Mouse (Mus musculus) CH12.LX (cell line): ENCODE results near the gene Morc3. TPM values are rescaled to one million over a fixed set of nuclear protein-coding genes. Genes with fewer than 3 reads are reported as not detected.

ENCODE experiments used
- DNase-seq: peaks from one replicate; pipeline ENCODE4 v3.0.0-alpha.2; 2013; ENCODE audit errors: extremely low read depth
- H3K27ac ChIP-seq: 2 replicates; pipeline ENCODE4 v1.5.1; 2012; ENCODE audit warnings: low read depth, mild to moderate bottlenecking, control low read depth, moderate library complexity; ENCODE audit not compliant: insufficient read depth
- H3K27me3 ChIP-seq: replicated peaks from 2 replicates; pipeline ENCODE3; 2012; ENCODE audit warnings: inconsistent platforms
- H3K36me3 ChIP-seq, 2 experiments: replicated peaks in 1 of 2; 2 replicates each; pipeline versions ENCODE3 to v1.6.1; 2012; ENCODE audit warnings: inconsistent platforms in 1 of 2, low read length in 1 of 2, mild to moderate bottlenecking in 1 of 2, mixed read lengths in 1 of 2, moderate library complexity in 1 of 2; ENCODE audit not compliant: control insufficient read depth in 1 of 2, insufficient read depth in 1 of 2
- H3K4me1 ChIP-seq, 2 experiments: 2 replicates each; pipeline ENCODE4 v1.6.1; 2012; ENCODE audit warnings: inconsistent platforms in 1 of 2, moderate library complexity in 1 of 2; ENCODE audit not compliant: insufficient read depth in 2 of 2, control insufficient read depth in 1 of 2
- H3K4me2 ChIP-seq: 2 replicates; pipeline ENCODE4 v1.6.1; 2012; ENCODE audit warnings: low read depth, mild to moderate bottlenecking, control low read depth; ENCODE audit not compliant: poor library complexity, insufficient read depth, severe bottlenecking
- H3K4me3 ChIP-seq, 3 experiments: fragments of 150-350 bp in 1 of 3; sonication (generic) in 1 of 3; replicated peaks in 1 of 3; 2 replicates each; pipeline versions ENCODE3 to v1.5.1; 2011 to 2012; ENCODE audit warnings: low read depth in 2 of 3, low read length in 2 of 3, mild to moderate bottlenecking in 2 of 3, moderate library complexity in 2 of 3, control low read depth in 1 of 3, improper control_type of control experiment in 1 of 3, inconsistent platforms in 1 of 3, mixed read lengths in 1 of 3; ENCODE audit not compliant: poor library complexity in 1 of 3
- H3K79me2 ChIP-seq: replicated peaks from 2 replicates; pipeline ENCODE4 v1.6.1; 2012; ENCODE audit warnings: mild to moderate bottlenecking, moderate library complexity; ENCODE audit not compliant: control insufficient read depth, poor library complexity, insufficient read depth, severe bottlenecking; ENCODE audit errors: extremely low read depth
- H3K9ac ChIP-seq: 2 replicates; pipeline ENCODE4 v1.6.1; 2012; ENCODE audit warnings: low read depth, mild to moderate bottlenecking, control low read depth, moderate library complexity; ENCODE audit not compliant: insufficient read depth
- H3K9me3 ChIP-seq: replicated peaks from 2 replicates; pipeline ENCODE3; 2012; ENCODE audit warnings: low read length, inconsistent platforms, mixed read lengths
- CTCF ChIP-seq, 2 experiments: IDR thresholded peaks in 1 of 2; conservative IDR thresholded peaks in 1 of 2; 2 replicates each; pipeline ENCODE4 v1.5.1; 2011 to 2012; ENCODE audit warnings: low read depth in 2 of 2, low read length in 2 of 2, improper control_type of control experiment in 1 of 2, inconsistent platforms in 1 of 2, mild to moderate bottlenecking in 1 of 2, moderate library complexity in 1 of 2
- EP300 ChIP-seq: IDR thresholded peaks from 2 replicates; pipeline ENCODE4 v1.6.1; 2011; ENCODE audit warnings: low read length, improper control_type of control experiment
- GABPA ChIP-seq: IDR thresholded peaks from 2 replicates; pipeline ENCODE4 v1.6.1; 2012; ENCODE audit warnings: low read depth, low read length, improper control_type of control experiment, inconsistent platforms; ENCODE audit not compliant: insufficient replicate concordance
- JUN ChIP-seq: IDR thresholded peaks from 2 replicates; pipeline ENCODE4 v1.6.1; 2011; ENCODE audit warnings: low read depth, mild to moderate bottlenecking, low read length, improper control_type of control experiment, moderate library complexity; ENCODE audit not compliant: insufficient read depth
- MAFK ChIP-seq: IDR thresholded peaks from 2 replicates; pipeline ENCODE4 v1.6.1; 2011; ENCODE audit warnings: low read length, improper control_type of control experiment; ENCODE audit not compliant: insufficient replicate concordance
- MEF2A ChIP-seq: IDR thresholded peaks from 2 replicates; pipeline ENCODE4 v1.6.1; 2014; ENCODE audit warnings: low read depth, mild to moderate bottlenecking, inconsistent platforms, low read length, improper control_type of control experiment, borderline replicate concordance
- NRF1 ChIP-seq: IDR thresholded peaks from 2 replicates; pipeline ENCODE4 v1.6.1; 2014; ENCODE audit warnings: low read depth, mild to moderate bottlenecking, inconsistent platforms, low read length, improper control_type of control experiment, moderate library complexity
- PAX5 ChIP-seq: IDR thresholded peaks from 2 replicates; pipeline ENCODE4 v1.6.1; 2012; ENCODE audit warnings: low read length, inconsistent platforms, mixed read lengths
- POLR2A ChIP-seq: IDR thresholded peaks from 2 replicates; pipeline ENCODE4 v1.6.1; 2011; ENCODE audit warnings: low read depth, mild to moderate bottlenecking, improper control_type of control experiment, low read length
- USF1 ChIP-seq: IDR thresholded peaks from 2 replicates; pipeline ENCODE4 v1.6.1; 2014; ENCODE audit warnings: low read depth, mild to moderate bottlenecking, inconsistent platforms, low read length, improper control_type of control experiment
- ZC3H11A ChIP-seq: IDR thresholded peaks from 2 replicates; pipeline ENCODE4 v1.6.1; 2012; ENCODE audit warnings: low read depth, mild to moderate bottlenecking, inconsistent platforms, low read length, improper control_type of control experiment
- ZMIZ1 ChIP-seq: IDR thresholded peaks from 2 replicates; pipeline ENCODE4 v1.6.1; 2012; ENCODE audit warnings: low read depth, mild to moderate bottlenecking, inconsistent platforms, low read length, improper control_type of control experiment
- ZNF384 ChIP-seq: IDR thresholded peaks from 2 replicates; pipeline ENCODE4 v1.6.1; 2012; ENCODE audit warnings: low read depth, low read length, improper control_type of control experiment, inconsistent platforms
- dilution Hi-C: fragments of 300-500 bp; cut with MboI; formaldehyde crosslinking; loops from 2 replicates; pipeline ENCODE4 v1.14.3; 2020; ENCODE audit warnings: low sequenced_read_pairs; ENCODE audit not compliant: extremely low pct_unique_long_range_greater_than_20kb, extremely low pct_ligation_motif_present
- in situ Hi-C: fragments of 300-500 bp; cut with MboI; formaldehyde crosslinking; loops from 3 replicates; pipeline ENCODE4 v1.14.3; 2019; ENCODE audit warnings: low sequenced_read_pairs, low pct_ligation_motif_present, low pct_unique_long_range_greater_than_20kb, mixed read lengths
- polyA plus RNA-seq: library from polyadenylated mRNA; unstranded; fragments of >175 nt; gene quantifications from 2 replicates; pipeline ENCODE4 v1.2.1, GENCODE M21; 2012; ENCODE audit warnings: low read depth; ENCODE audit not compliant: insufficient read length
- total RNA-seq, 2 experiments: library from RNA; depleted of rRNA; stranded (reverse); fragments of 300-350 nt in 1 of 2; fragments of >200 nt in 1 of 2; gene quantifications; 2 replicates each; pipeline ENCODE4 v1.2.3; 2012 to 2014

Gene Morc3
- total and polyA plus RNA-seq, 3 experiments: 17.8 to 53.2 (median 25.4) TPM

- H3K27ac ChIP-seq: no peak overlapping the region
- no peak overlapping the region for H3K9ac ChIP-seq
- H3K79me2 ChIP-seq: no peaks in the 10 kb centered on the region
- dilution Hi-C loops (no loop called here), in situ Hi-C loops (loop anchor here (10.0 kb wide), 1 partner anchor 46 kb away; the partner anchor contains the start of gene Morc3)
- H3K4me3 ChIP-seq: no peak overlapping the region
- no peak for DNase-seq
- no peak overlapping the region for H3K4me2 ChIP-seq
- no peaks in the 10 kb centered on the region for H3K27me3 ChIP-seq
- H3K36me3 ChIP-seq: no peaks in the 10 kb centered on the region
- H3K4me1 ChIP-seq: peaks cover 7 to 22% of the 10 kb centered on the region in 2 experiments; a peak in 3 of 4 replicates
- peaks cover 36% of the 10 kb centered on the region for H3K9me3 ChIP-seq
- TF ChIP-seq ZC3H11A: no peak
- no peak for TF ChIP-seq MEF2A
- no peak for TF ChIP-seq POLR2A
These were observed 43.5 kb upstream of the Morc3 start for GRCm38 (mm10) chr16:93788388-93788787.

GRCm38 (mm10) chr16:93788881-93789280, 43.0 kb upstream of the Morc3 start:
- H3K9ac ChIP-seq: no peak overlapping the region
- H3K9me3 ChIP-seq: peaks cover 34% of the 10 kb centered on the region
- in situ Hi-C loops (loop anchor here (10.0 kb wide), 1 partner anchor 46 kb away; the partner anchor contains the start of gene Morc3), dilution Hi-C loops (no loop called here)
- no peaks in the 10 kb centered on the region for H3K27me3 ChIP-seq
- H3K4me1 ChIP-seq: peaks cover 7 to 23% of the 10 kb centered on the region in 2 experiments; a peak in 3 of 4 replicates
- H3K36me3 ChIP-seq: no peaks in the 10 kb centered on the region
- H3K27ac ChIP-seq: no peak overlapping the region
- H3K4me3 ChIP-seq: no peak overlapping the region
- H3K79me2 ChIP-seq: no peaks in the 10 kb centered on the region
- DNase-seq: no peak
- no peak overlapping the region for H3K4me2 ChIP-seq
- TF ChIP-seq ZMIZ1: no peak
- TF ChIP-seq USF1: no peak
- TF ChIP-seq MEF2A: no peak

GRCm38 (mm10) chr16:93789971-93790755, 41.8 kb upstream of the Morc3 start:
- H3K36me3 ChIP-seq: no peaks in the 10 kb centered on the region
- dilution Hi-C loops: no loop called here
- H3K27ac ChIP-seq: no peak overlapping the region
- TF ChIP-seq PAX5 (no peak), CTCF (conservative IDR thresholded peaks at IDR 0.05 in 1 of 2, IDR thresholded peaks at IDR 0.05 in 1 of 2; ENCODE audit: low read depth in 2 of 2, low read length in 2 of 2) (no peak), MAFK (no peak), GABPA (no peak), JUN (no peak), EP300 (no peak), ZC3H11A (no peak), ZNF384 (no peak), NRF1 (no peak)
- no peaks in the 10 kb centered on the region for H3K79me2 ChIP-seq
- H3K4me2 ChIP-seq: 0 out of 2 replicates have a peak overlapping the region, but pooled peaks have one; percentile 9
- H3K9me3 ChIP-seq: peaks cover 28% of the 10 kb centered on the region
- peak; percentile 68 for DNase-seq
- no peak overlapping the region for H3K9ac ChIP-seq
- in situ Hi-C loops: loop anchor here (10.0 kb wide), 1 partner anchor 45 kb away; the partner anchor contains the start of gene Morc3
- peaks cover 7 to 25% of the 10 kb centered on the region in 2 experiments; a peak in 3 of 4 replicates for H3K4me1 ChIP-seq
- H3K27me3 ChIP-seq: no peaks in the 10 kb centered on the region
- no peak overlapping the region for H3K4me3 ChIP-seq
